Mouse (Mus musculus) C2C12 (cell line): ENCODE measurements at regions not wholly inside any gene's neighbourhood (a gene's known extent, or its start where the extent isn't known, plus 50 kb on each side); places are given as distances from the start of the nearest gene placed in this dataset.

ENCODE experiments used
- CEBPB ChIP-seq: IDR thresholded peaks from one replicate; pipeline ENCODE4 v1.6.1; 2011; ENCODE audit warnings: low read depth, mild to moderate bottlenecking, control low read depth, moderate library complexity
- CTCF ChIP-seq: IDR thresholded peaks from one replicate; pipeline ENCODE4 v1.5.1; 2011; ENCODE audit not compliant: control insufficient read depth, insufficient read depth, insufficient read length
- MAX ChIP-seq: IDR thresholded peaks from one replicate; pipeline ENCODE4 v1.6.1; 2011; ENCODE audit warnings: mild to moderate bottlenecking, control low read depth
- MYOD1 ChIP-seq: IDR thresholded peaks from one replicate; pipeline ENCODE4 v1.6.1; 2011; ENCODE audit warnings: low read depth; ENCODE audit not compliant: control insufficient read depth, insufficient read length
- MYOG ChIP-seq: IDR thresholded peaks from one replicate; pipeline ENCODE4 v1.6.1; 2011; ENCODE audit not compliant: control insufficient read depth, insufficient read length; ENCODE audit errors: extremely low read depth
- USF1 ChIP-seq: IDR thresholded peaks from one replicate; pipeline ENCODE4 v1.6.1; 2011; ENCODE audit warnings: low read depth, mild to moderate bottlenecking, control low read depth, moderate library complexity

GRCm38 (mm10) chr12:14316392-14316791 lies 164.5 kb upstream of the Fam84a start:
- TF ChIP-seq CTCF (no peak), USF1 (no peak), MAX (no peak), MYOD1 (no peak), CEBPB (no peak), MYOG (no peak)
